Mouse (Mus musculus): Measurements from ENCODE around the gene Txndc5. TPM values are rescaled to one million over a fixed set of nuclear protein-coding genes. Genes with fewer than 3 reads are reported as not detected.

The Txndc5 gene
- polyA plus RNA-seq, 2 experiments = 212 to 345 TPM

DNA sequence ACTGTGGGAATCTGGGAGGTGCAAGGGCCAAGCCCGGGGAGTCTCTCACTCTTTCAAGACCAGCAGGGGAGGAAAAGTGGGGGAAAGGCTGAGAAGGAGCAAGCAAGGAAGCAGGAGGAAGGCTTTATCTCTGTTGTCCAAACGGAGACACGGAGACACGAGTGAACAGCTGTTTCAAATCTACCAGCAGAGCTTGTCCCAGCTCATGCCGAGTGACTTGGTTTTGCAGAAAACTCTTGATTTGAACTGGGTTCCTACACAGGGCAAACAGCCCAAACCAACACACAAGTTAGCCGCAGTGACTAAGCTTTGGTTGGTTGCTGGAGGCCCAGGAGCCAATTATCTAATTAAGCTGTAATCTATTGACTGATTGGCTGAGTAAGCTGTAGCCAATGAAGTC is 5.4 kb upstream of the Txndc5 start:
- TF ChIP-seq POLR2A (IDR thresholded peaks at IDR 0.05; ENCODE audit: borderline replicate concordance, extremely low read depth, insufficient read depth, insufficient read length) = no peak
- H3K4me2 ChIP-seq (replicated peaks; ENCODE audit: low read depth, low read length, severe bottlenecking) = no peak overlapping the region
- H3K27ac ChIP-seq (replicated peaks; ENCODE audit: low read depth, low read length) = no peak overlapping the region
- no peaks in the 10 kb centered on the region for H3K9me3 ChIP-seq (ENCODE audit: control insufficient read depth, low read length)
- H3K36me3 ChIP-seq (ENCODE audit: control insufficient read depth, insufficient read depth, low read length) = no peaks in the 10 kb centered on the region
- H3K4me3 ChIP-seq (replicated peaks; ENCODE audit: low read length) = no peak overlapping the region
- DNase-seq (ENCODE audit: low spot score) = no peak
- 34% methylated on average over 6 of the region's 6 CpGs for WGBS
- H3K4me1 ChIP-seq (ENCODE audit: control insufficient read depth, insufficient read depth, low read length) = no peaks in the 10 kb centered on the region
- H3K9ac ChIP-seq (ENCODE audit: low read depth, low read length, severe bottlenecking) = no peak overlapping the region
- ATAC-seq (ENCODE audit: low FRiP score, low read depth) = no peak
- no peaks in the 10 kb centered on the region for H3K27me3 ChIP-seq (ENCODE audit: control insufficient read depth, insufficient read depth, low read length)

DNA sequence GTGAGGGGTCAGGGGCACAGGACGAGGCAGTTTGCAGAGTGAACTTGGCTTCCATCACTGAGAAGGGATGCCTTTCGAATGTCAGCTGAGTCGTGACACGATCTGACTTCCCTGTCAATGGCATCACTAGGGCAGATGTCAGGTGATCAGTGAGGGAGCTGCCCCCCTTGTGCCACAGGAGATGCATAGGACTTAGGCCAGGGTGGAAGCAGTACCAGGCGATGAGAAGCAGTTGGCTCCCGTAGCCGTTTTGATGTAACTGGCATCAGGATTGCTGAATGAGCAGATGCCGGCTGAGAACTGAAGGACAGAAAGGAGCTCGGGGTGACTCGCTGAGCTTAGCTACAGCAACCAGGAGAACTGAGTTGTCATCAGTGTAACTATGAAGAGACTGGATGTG is 4.8 kb upstream of the Txndc5 start:
- ATAC-seq (ENCODE audit: low FRiP score, low read depth) (no peak), DNase-seq (ENCODE audit: low spot score) (no peak)
- Histone ChIP-seq H3K27me3 (ENCODE audit: control insufficient read depth, insufficient read depth, low read length) (no peaks in the 10 kb centered on the region), H3K4me2 (replicated peaks; ENCODE audit: low read depth, low read length, severe bottlenecking) (no peak overlapping the region), H3K27ac (replicated peaks; ENCODE audit: low read depth, low read length) (no peak overlapping the region), H3K4me3 (replicated peaks; ENCODE audit: low read length) (no peak overlapping the region), H3K9ac (ENCODE audit: low read depth, low read length, severe bottlenecking) (no peak overlapping the region), H3K9me3 (ENCODE audit: control insufficient read depth, low read length) (no peaks in the 10 kb centered on the region), H3K36me3 (ENCODE audit: control insufficient read depth, insufficient read depth, low read length) (no peaks in the 10 kb centered on the region), H3K4me1 (ENCODE audit: control insufficient read depth, insufficient read depth, low read length) (no peaks in the 10 kb centered on the region)
- WGBS = 91% methylated on average over 10 of the region's 10 CpGs
- TF ChIP-seq POLR2A (IDR thresholded peaks at IDR 0.05; ENCODE audit: borderline replicate concordance, extremely low read depth, insufficient read depth, insufficient read length) = no peak

DNA sequence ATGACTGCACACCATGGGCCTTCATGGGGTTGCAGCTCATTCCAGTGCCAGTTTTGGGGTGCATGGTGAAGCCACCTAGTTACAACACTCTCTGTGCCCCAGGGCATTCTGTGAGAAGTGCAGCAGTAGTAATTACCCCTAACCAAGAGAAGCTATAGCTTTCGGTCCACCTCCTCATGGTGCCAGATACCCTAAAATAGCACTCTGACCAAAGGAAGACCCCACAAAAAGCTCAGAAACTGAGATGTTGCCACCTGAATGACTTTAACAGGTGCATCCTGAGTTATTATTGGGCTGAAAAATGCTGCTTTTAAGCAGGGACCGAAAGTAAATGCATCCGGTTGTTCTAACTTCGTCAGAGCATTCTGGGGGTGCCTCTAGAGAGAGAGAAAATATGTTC is 2.9 kb upstream of the Txndc5 start:
- ATAC-seq (ENCODE audit: low FRiP score, low read depth) = no peak

GRCm38 (mm10) chr13:38529576-38529975 is 952 bp upstream of the Txndc5 start:
- Histone ChIP-seq H3K9ac (ENCODE audit: low read depth, low read length, severe bottlenecking) (no peak overlapping the region), H3K36me3 (ENCODE audit: control insufficient read depth, insufficient read depth, low read length) (no peaks in the 10 kb centered on the region), H3K9me3 (ENCODE audit: control insufficient read depth, low read length) (no peaks in the 10 kb centered on the region), H3K4me3 (replicated peaks; ENCODE audit: low read length) (no peak overlapping the region), H3K27me3 (ENCODE audit: control insufficient read depth, insufficient read depth, low read length) (no peaks in the 10 kb centered on the region), H3K4me1 (ENCODE audit: control insufficient read depth, insufficient read depth, low read length) (peaks cover 18% of the 10 kb centered on the region), H3K27ac (replicated peaks; ENCODE audit: low read depth, low read length) (no peak overlapping the region), H3K4me2 (replicated peaks; ENCODE audit: low read depth, low read length, severe bottlenecking) (no peak overlapping the region)
- DNase-seq (ENCODE audit: low spot score) = no peak
- TF ChIP-seq POLR2A (IDR thresholded peaks at IDR 0.05; ENCODE audit: borderline replicate concordance, extremely low read depth, insufficient read depth, insufficient read length) = no peak
- WGBS = 88% methylated on average over 6 of the region's 6 CpGs
- no peak for ATAC-seq (ENCODE audit: low FRiP score, low read depth)

More for the DNA sequence above, 2.9 kb upstream of the Txndc5 start:
- no peak for TF ChIP-seq POLR2A (IDR thresholded peaks at IDR 0.05; ENCODE audit: borderline replicate concordance, extremely low read depth, insufficient read depth, insufficient read length)
- Histone ChIP-seq H3K9ac (ENCODE audit: low read depth, low read length, severe bottlenecking) (no peak overlapping the region), H3K4me1 (ENCODE audit: control insufficient read depth, insufficient read depth, low read length) (peaks cover 8% of the 10 kb centered on the region), H3K27me3 (ENCODE audit: control insufficient read depth, insufficient read depth, low read length) (no peaks in the 10 kb centered on the region), H3K4me2 (replicated peaks; ENCODE audit: low read depth, low read length, severe bottlenecking) (no peak overlapping the region), H3K9me3 (ENCODE audit: control insufficient read depth, low read length) (no peaks in the 10 kb centered on the region), H3K4me3 (replicated peaks; ENCODE audit: low read length) (no peak overlapping the region), H3K27ac (replicated peaks; ENCODE audit: low read depth, low read length) (no peak overlapping the region), H3K36me3 (ENCODE audit: control insufficient read depth, insufficient read depth, low read length) (no peaks in the 10 kb centered on the region)
- 86% methylated on average over 4 of the region's 4 CpGs for WGBS
- DNase-seq (ENCODE audit: low spot score) = no peak

DNA sequence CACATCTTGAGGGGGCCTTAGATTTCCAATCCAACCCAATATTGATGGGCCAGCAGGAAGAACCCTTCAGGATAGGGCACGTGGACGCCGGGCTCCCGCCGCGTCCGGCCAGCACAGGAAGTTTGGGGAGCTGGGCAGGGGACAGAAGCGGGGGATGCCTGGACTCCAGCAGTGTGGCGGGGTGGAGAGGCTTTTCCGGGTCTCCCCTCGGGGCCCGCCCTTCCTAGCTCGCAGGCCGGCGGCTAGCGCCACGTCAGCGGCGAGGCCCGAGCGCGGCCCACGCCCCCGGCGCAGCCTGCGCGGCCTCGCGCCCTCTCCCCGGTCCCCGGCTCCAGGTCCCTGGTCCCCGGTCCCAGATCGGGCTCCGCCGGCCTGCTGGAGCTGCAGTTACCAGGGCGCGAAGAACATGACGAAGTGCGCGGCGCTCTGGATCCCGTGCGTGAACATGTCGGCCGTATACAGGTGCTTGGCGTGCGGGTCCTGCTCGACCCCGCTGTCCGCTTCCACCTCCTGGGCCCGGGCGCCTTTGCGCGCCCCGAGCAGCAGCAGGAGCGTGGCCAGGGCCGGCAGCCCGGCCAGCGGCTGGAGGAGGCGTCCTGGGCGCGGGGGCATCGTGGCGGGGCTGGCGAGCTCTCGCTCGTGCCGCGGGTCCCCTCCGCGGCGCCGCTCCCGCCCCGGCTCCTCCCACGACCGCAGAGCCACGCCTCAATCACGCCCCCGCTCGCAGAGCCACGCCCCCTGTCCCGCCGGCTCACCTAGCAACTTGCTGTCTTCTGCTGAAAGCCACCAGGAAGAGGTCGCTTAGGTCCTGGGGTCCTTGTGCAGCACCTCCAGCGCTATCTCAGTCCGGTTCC is 600 bp downstream of the Txndc5 start:
- WGBS = 2% methylated on average over 60 of the region's 87 CpGs
- peak overlapping the region; percentile 65 for H3K4me2 ChIP-seq (replicated peaks; ENCODE audit: low read depth, low read length, severe bottlenecking)
- H3K36me3 ChIP-seq (ENCODE audit: control insufficient read depth, insufficient read depth, low read length) = peaks cover 5% of the 10 kb centered on the region
- no peaks in the 10 kb centered on the region for H3K9me3 ChIP-seq (ENCODE audit: control insufficient read depth, low read length)
- peak overlapping the region; percentile 96 for H3K9ac ChIP-seq (ENCODE audit: low read depth, low read length, severe bottlenecking)
- ATAC-seq (ENCODE audit: low FRiP score, low read depth) = peak; percentile 86
- DNase-seq (ENCODE audit: low spot score) = peak; percentile 74
- H3K27me3 ChIP-seq (ENCODE audit: control insufficient read depth, insufficient read depth, low read length) = no peaks in the 10 kb centered on the region
- H3K4me1 ChIP-seq (ENCODE audit: control insufficient read depth, insufficient read depth, low read length) = peaks cover 18% of the 10 kb centered on the region
- H3K27ac ChIP-seq (replicated peaks; ENCODE audit: low read depth, low read length) = peak overlapping the region; percentile 93
- 0 out of 2 replicates have a peak, but pooled peaks have one; percentile 37 for TF ChIP-seq POLR2A (IDR thresholded peaks at IDR 0.05; ENCODE audit: borderline replicate concordance, extremely low read depth, insufficient read depth, insufficient read length)
- peak overlapping the region; percentile 92 for H3K4me3 ChIP-seq (replicated peaks; ENCODE audit: low read length)
